Mouse (Mus musculus) frontal cortex, adult 2 months (tissue): ENCODE measurements at regions not wholly inside any gene's neighbourhood (a gene's known extent, or its start where the extent isn't known, plus 50 kb on each side); places are given as distances from the start of the nearest gene placed in this dataset.

Experiments
- DNase-seq, 2 experiments: peaks; one replicate each; pipeline ENCODE4 v3.0.0; 2022; ENCODE audit warnings: low spot score in 1 of 2; ENCODE audit errors: extremely low spot score in 1 of 2

DNA sequence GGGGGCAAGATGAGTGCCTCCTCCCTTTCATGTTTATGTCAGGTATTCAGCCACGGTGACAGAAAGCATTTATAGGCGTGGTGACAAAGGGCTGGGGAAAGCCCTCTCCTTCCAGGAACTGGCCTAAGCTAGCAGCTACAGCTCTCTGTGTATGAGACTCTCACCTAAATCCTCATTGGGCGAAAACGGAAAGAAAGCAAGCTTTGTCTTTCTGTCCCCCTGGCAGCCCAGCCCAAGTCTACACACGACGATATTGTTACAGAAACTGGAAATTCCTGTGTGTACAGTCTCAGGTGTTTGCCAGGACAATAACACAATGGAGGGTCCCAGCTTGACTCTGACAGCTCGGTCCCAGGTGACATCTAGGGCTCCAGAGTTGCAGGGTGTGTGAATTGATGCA is 60.0 kb downstream of the Dact2 start:
- DNase-seq: no peak

DNA sequence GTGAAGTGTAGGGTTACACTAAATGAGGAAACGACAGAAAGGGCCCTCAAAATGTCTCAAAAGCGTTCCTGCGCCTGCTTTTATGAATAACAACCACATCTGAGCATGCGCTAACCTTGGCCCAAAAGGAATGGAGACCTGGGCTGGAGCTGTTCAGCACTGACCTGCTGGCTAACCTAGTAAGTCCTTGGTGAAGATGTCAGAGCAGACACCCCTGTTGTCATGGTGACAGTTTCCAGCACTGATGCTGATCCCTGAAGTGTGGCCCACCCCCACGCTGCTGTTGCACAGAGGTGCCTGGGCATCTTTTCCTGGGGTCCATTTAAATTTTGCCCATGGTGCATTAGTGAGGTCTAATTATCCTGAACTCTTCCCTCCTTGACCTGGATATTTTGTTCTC is 62.4 kb downstream of the Dact2 start:
- no peak for DNase-seq

DNA sequence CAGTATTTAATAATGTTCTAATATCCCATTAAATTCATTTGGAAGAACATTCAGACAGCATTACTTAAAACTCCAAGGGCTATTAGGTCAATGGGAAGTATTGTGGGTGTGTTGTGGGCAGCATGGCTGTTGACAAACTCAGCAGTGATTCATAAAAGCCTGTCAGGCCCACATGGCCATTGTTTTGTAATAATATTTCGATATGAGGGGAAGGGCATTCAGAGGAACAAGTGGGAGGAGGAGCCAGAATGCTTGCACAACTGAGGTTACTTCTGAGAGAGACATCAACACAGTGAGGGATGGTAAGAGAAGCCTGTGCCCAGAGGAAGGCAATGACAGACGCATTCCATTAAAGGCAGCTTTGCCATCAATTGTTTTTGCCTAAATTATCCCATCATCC is 63.8 kb downstream of the Dact2 start:
- no peak for DNase-seq

DNA sequence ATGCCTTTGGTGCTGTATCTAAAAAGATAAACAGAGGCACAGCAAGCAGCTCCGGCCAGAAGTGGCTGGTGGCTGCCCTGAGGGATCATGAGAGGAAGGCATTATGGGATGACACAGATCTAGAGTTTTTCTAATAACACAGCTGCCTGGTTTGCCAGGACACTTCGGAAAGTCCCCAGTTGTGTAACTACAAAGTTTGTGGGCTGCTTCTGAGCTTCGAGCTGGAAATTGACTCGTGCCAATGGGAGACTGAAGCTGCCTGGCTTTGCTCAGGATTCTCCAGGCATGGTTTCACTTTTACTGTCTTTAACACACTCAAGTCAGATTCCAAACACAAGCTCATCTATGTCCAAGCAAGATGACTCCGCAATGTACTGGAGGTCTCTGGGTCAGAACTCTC is 65.2 kb downstream of the Dact2 start:
- no peak for DNase-seq

DNA sequence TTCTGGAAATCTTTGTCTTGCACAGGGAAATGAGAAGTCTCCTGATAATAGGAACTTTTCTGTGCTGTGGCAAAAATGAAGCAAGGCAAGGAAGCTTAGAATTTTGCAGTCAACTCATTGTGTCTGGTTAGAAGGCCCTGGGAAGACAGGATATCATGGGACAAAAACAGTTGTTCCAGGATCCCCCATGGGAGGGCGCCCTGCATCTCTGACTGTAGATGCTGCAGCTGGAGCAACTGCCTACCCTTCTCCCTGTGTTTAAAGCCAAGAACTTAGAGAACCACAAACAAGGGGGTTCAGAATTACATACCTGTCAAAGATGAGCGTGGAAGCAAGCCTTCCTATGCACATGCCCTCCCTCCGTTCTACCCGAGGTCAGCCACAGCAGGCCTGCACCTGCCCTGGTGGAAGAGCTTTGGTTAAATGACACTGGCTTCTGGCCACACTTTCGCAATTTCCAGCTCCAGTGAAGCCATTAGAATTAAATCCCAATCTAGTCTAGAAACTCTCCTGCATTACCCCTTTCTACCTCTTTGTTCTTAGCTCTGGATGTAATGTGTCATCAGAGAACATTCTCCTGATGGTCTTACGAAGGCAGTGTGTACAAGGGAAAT is 67.3 kb downstream of the Dact2 start:
- peak; percentile 70 to 95 for DNase-seq

DNA sequence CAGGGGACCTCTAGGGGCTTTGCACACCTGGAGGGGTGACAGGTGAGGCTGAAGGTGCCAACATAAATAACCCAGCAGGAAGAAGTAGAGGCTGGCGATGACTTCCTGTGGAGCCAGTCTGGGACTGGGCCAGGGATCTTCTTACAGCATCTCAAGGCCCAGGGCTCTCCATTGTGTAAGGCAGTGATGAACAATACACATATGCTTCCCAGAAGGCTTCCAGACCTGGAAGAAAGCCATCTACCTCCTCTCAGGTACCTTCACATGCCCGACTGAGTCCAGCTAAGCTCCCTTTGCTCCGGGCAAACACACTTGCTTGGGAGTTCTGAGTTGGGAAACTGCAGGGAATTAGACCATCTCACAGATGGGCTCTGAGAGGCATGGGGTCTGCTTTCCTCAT is 69.5 kb downstream of the Dact2 start:
- no peak for DNase-seq

DNA sequence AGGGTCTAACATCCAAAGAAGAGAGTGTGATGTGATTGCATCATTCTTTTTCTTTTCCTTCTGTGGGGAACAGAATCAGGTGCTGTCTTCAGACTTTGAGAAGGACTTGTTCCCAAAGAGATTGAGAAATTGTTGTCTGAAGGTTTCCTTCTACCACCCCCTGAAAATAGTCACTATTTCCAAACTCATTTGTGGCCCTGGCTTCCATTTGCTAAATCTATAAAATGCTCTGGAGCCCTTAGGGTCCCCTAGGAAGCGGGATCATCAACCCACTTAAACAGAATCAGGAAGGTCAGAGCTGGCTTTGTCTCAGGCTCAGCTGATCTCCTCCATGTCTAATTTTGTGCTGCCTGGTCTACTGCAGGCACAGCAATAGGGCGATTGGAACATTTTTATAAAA is 70.1 kb downstream of the Dact2 start:
- DNase-seq: no peak

DNA sequence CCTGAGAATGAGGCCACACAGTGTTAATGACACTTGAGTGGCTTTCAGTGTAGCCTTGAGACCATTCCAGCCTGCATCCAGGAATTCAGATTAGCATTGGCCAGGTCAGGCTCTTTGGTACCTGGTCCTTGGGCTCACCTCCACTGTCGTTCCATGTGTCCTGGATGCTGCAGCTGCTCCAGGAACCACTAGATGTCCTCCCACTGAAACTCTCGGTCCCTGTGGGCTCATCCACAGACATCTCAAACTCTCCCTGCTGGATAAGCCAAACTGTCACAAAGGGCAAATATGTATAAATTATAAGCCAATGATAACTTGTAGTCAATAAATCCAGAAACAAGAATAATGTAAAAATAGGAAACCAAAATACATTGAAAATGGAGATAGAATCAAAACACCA is 67.7 kb upstream of the Gm7358 start:
- peak in 1 of 2 experiments; percentile 42 for DNase-seq

DNA sequence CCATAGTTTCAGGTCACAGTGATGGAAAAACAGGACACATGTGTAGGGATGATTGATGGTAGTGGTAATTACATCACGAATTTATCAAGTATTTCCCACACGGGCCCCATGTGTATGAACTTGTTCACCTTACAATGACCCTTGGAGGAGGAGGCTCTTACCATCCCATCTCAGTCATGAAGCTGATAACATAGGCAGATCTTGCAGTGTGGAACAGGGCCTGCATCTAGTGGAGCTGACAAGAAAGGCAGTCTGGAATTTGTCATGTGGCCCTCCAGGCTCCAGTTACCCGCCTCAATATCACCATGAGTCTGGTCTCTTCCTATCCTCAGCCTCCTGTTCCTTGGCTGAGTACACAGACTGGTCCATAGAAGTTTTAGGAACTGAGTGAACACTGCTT is 59.5 kb upstream of the Gm7358 start:
- no peak for DNase-seq

DNA sequence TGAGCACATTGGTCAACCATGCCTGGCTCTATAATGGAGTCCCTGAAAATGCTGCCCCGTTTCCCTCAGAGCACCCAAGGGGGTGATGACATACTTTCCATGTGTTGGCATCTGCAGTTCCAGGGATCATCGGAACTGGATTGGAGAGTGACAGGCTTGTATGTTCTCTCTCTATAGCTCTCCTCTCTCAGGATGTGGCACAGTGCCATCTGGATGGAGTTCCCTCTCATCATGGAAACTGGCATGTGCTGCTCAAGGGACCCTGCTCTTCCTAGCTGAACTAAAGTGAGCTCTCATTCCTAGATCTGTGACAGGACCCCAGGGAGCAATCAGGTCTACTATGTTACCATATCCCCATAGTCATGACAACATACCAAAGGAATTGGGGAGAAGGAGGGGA is 56.9 kb upstream of the Gm7358 start:
- DNase-seq: no peak

DNA sequence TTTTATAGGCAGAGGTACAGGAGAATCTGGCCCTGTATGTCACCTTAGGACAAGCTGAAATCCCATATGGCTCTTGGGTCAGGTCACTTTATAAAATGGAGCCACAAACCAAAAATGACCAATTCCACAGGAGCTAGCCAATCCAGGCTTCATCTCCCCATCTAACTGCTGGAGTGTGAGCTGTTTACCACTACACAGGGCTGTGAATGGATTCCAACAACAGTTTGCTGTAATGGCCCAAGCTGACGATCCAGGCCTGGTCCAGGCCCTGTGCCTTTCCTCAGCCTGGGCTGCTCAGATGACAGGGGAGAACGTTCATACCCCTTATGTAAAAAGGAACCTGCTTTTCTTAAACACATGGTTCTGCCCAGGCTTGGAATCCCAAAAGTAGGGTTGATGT is 55.5 kb upstream of the Gm7358 start:
- no peak for DNase-seq

DNA sequence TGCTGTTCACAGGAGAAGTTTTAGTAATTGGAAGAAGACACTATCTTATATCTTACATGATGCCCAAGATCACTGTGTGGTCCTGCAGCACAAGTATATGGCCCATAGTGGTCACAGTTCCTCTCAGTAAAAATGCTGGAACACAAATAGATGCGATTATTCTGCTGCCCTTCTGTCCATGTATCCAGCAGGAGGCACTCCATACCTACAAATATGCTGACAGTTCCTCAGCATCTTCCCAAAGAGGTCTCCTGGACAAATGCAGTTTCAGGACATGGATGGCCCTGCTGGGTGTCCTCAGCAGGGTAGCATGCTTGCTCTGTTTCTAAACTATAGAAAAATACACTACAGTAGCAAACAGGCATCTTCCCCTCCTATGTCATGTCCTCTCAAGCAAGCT is 52.4 kb upstream of the Gm7358 start:
- peak in 1 of 2 experiments; percentile 64 for DNase-seq
